Comparison of ENCODE assay signal across 1 mouse cellular context in genomic region chr2:25545996-25546810, GRCm38 (mm10).
A peak's percentile ranks its signal among the peaks of the same experiment; 100 is the strongest.
TF ChIP-seq lines count a peak whose summit lies in the region.

No protein-coding gene starts in this region.

TF ChIP-seq in MEL, 35 proteins besides CTCF, POLR2A, EP300 and RAD21:
- TF ChIP-seq JUND (IDR thresholded peaks at IDR 0.05; ENCODE audit: low read depth, low read length), result no peak
- peak; percentile 6; the same call in 1 of the 2 replicates for TF ChIP-seq TCF12 (IDR thresholded peaks at IDR 0.05; ENCODE audit: low read depth, low read length)
TF ChIP-seq in MEL: peak in this region for 1.
